Mouse (Mus musculus): ENCODE measurements around the gene Ctss. TPM values are rescaled to one million over a fixed set of nuclear protein-coding genes. Genes with fewer than 3 reads are reported as not detected.

Ctss gene
- polyA plus RNA-seq, 1 experiment from 2014 or later: not detected

- in situ Hi-C loops (cut with MboI; ENCODE audit: low pct_unique_long_range_greater_than_20kb): no loop called here
Measured at GRCm38 (mm10) chr3:95559437-95559836, 32.9 kb downstream of the Ctss start, which contains the start of gene Hormad1. Hormad1 (plus strand) TSS chr3:95559677.

GRCm38 (mm10) chr3:95560738-95561137, 34.2 kb downstream of the Ctss start:
- TF ChIP-seq CTCF (IDR thresholded peaks at IDR 0.05): no peak
- DNase-seq (ENCODE audit: low read depth, low spot score) (no peak), ATAC-seq (no peak)
- ChIA-PET CTCF (no interaction called here), POLR2A (no interaction called here)
- H3K27me3 ChIP-seq: no peaks in the 10 kb centered on the region
- in situ Hi-C loops (cut with MboI; ENCODE audit: low pct_unique_long_range_greater_than_20kb): no loop called here

More at GRCm38 (mm10) chr3:95559437-95559836, 32.9 kb downstream of the Ctss start, which contains the start of gene Hormad1:
- no peaks in the 10 kb centered on the region for H3K27me3 ChIP-seq
- ATAC-seq (no peak), DNase-seq (ENCODE audit: low read depth, low spot score) (no peak)
- ChIA-PET POLR2A (no interaction called here), CTCF (interaction anchor here (1.0 kb wide), 1 partner anchor 11 kb away, joined by 3 read pairs; no protein-coding TSS in a partner anchor)
- TF ChIP-seq CTCF (IDR thresholded peaks at IDR 0.05): no peak

- TF ChIP-seq CTCF (IDR thresholded peaks at IDR 0.05): no peak
- no peaks in the 10 kb centered on the region for H3K27me3 ChIP-seq
- in situ Hi-C loops (cut with MboI; ENCODE audit: low pct_unique_long_range_greater_than_20kb): no loop called here
- ATAC-seq (no peak), DNase-seq (ENCODE audit: low read depth, low spot score) (no peak)
- ChIA-PET POLR2A (interaction anchor here (0.6 kb wide), 1 partner anchor 23 kb away, joined by 3 read pairs; no protein-coding TSS in a partner anchor), CTCF (interaction anchor here (1.4 kb wide), 1 partner anchor 11 kb away, joined by 3 read pairs; no protein-coding TSS in a partner anchor)
Measured at GRCm38 (mm10) chr3:95561826-95562225, 35.2 kb downstream of the Ctss start.

GRCm38 (mm10) chr3:95569585-95569984, 43.0 kb downstream of the Ctss start:
- DNase-seq (ENCODE audit: low read depth, low spot score) (no peak), ATAC-seq (no peak)
- in situ Hi-C loops (cut with MboI; ENCODE audit: low pct_unique_long_range_greater_than_20kb): no loop called here
- POLR2A ChIA-PET: no interaction called here
- peaks cover 4% of the 10 kb centered on the region for H3K27me3 ChIP-seq
- TF ChIP-seq CTCF (IDR thresholded peaks at IDR 0.05): no peak
- CTCF ChIA-PET: interaction anchor here (0.7 to 1.4 kb wide), 2 partner anchors 20 to 37 kb away, joined by 3 read pairs; no protein-coding TSS in a partner anchor

GRCm38 (mm10) chr3:95587754-95588603, 61.4 kb downstream of the Ctss start:
- ATAC-seq (no peak), DNase-seq (ENCODE audit: low read depth, low spot score) (no peak)
- ChIA-PET POLR2A (no interaction called here), CTCF (interaction anchor here (0.7 to 1.6 kb wide), 3 partner anchors 11 to 15 kb away, joined by 3 to 7 read pairs (median 4); no protein-coding TSS in a partner anchor)
- no peaks in the 10 kb centered on the region for H3K27me3 ChIP-seq
- in situ Hi-C loops (cut with MboI; ENCODE audit: low pct_unique_long_range_greater_than_20kb): no loop called here
- TF ChIP-seq CTCF (IDR thresholded peaks at IDR 0.05): no peak

GRCm38 (mm10) chr3:95588604-95589086, 62.1 kb downstream of the Ctss start, which contains the start of gene Golph3l:
Golph3l (plus strand) TSS chr3:95588934.
- ATAC-seq (peak; percentile 100), DNase-seq (ENCODE audit: low read depth, low spot score) (peak; percentile 99)
- in situ Hi-C loops (cut with MboI; ENCODE audit: low pct_unique_long_range_greater_than_20kb): no loop called here
- no peak for TF ChIP-seq CTCF (IDR thresholded peaks at IDR 0.05)
- ChIA-PET POLR2A (no interaction called here), CTCF (interaction anchor here (0.7 to 1.6 kb wide), 4 partner anchors 10 to 71 kb away, joined by 3 to 7 read pairs (median 4); no protein-coding TSS in a partner anchor)
- no peaks in the 10 kb centered on the region for H3K27me3 ChIP-seq

- no peaks in the 10 kb centered on the region for H3K27me3 ChIP-seq
- ATAC-seq (no peak), DNase-seq (ENCODE audit: low read depth, low spot score) (no peak)
- in situ Hi-C loops (cut with MboI; ENCODE audit: low pct_unique_long_range_greater_than_20kb): no loop called here
- TF ChIP-seq CTCF (IDR thresholded peaks at IDR 0.05): no peak
- ChIA-PET CTCF (interaction anchor here (0.8 to 1.8 kb wide), 4 partner anchors 10 to 34 kb away, joined by 3 to 7 read pairs (median 6); partner anchors contain the start of gene Golph3l), POLR2A (no interaction called here)
Measured at GRCm38 (mm10) chr3:95598734-95599133, 72.1 kb downstream of the Ctss start.

GRCm38 (mm10) chr3:95601287-95601686, 74.7 kb downstream of the Ctss start:
- in situ Hi-C loops (cut with MboI; ENCODE audit: low pct_unique_long_range_greater_than_20kb): no loop called here
- CTCF ChIA-PET: interaction anchor here (1.1 to 1.8 kb wide), 3 partner anchors 10 to 24 kb away, joined by 4 to 6 read pairs (median 5); partner anchors contain the start of gene Ensa

More at GRCm38 (mm10) chr3:95601287-95601686, 74.7 kb downstream of the Ctss start:
- no peak for TF ChIP-seq CTCF (IDR thresholded peaks at IDR 0.05)
- DNase-seq (ENCODE audit: low read depth, low spot score): no peak
- ATAC-seq: no peak
- H3K27me3 ChIP-seq: no peaks in the 10 kb centered on the region
- POLR2A ChIA-PET: no interaction called here

Other genes with a start within 250 kb of the Ctss start
- gene Mindy1, start 245.4 kb upstream of the Ctss start, polyA plus RNA-seq (2021): 80.5 TPM
- gene Prune1, start 244.7 kb upstream of the Ctss start, polyA plus RNA-seq (2021): 42.2 TPM
- 7.1 TPM for gene Anxa9, start 219.6 kb upstream of the Ctss start, polyA plus RNA-seq (2021)
- 366 TPM for gene Cers2, start 212.0 kb upstream of the Ctss start, polyA plus RNA-seq (2021)
- 58.6 TPM for gene Setdb1, start 169.6 kb upstream of the Ctss start, polyA plus RNA-seq (2021)
- gene 4930558C23Rik, start 123.9 kb upstream of the Ctss start, polyA plus RNA-seq (2021): not detected
- gene Arnt, start 92.4 kb upstream of the Ctss start, polyA plus RNA-seq (2021): 54.8 TPM
- gene Ctsk, start 27.5 kb upstream of the Ctss start, polyA plus RNA-seq (2021): 1.1 TPM
- gene Hormad1, start 32.9 kb downstream of the Ctss start, polyA plus RNA-seq (2021): not detected
- 46.9 TPM for gene Golph3l, start 62.1 kb downstream of the Ctss start, polyA plus RNA-seq (2021)
- gene Ensa, start 98.2 kb downstream of the Ctss start, polyA plus RNA-seq (2021): 142 TPM
- 169 TPM for gene Mcl1, start 132.0 kb downstream of the Ctss start, polyA plus RNA-seq (2021)
- 39.5 TPM for gene Adamtsl4, start 161.1 kb downstream of the Ctss start, polyA plus RNA-seq (2021)
- gene Ecm1, start 212.8 kb downstream of the Ctss start, polyA plus RNA-seq (2021): 64.9 TPM
- gene Tars2, start 233.4 kb downstream of the Ctss start, polyA plus RNA-seq (2021): 58.1 TPM

All from Patski (cell line).